Mouse (Mus musculus): Measurements from ENCODE around the gene Ppp6c. TPM values are rescaled to one million over a fixed set of nuclear protein-coding genes. Genes with fewer than 3 reads are reported as not detected.
"Not testable (repeated sequence)": the region's sequence is repeated elsewhere in the genome, so short reads cannot be mapped to it uniquely, and the experiment has no call there.

Gene Ppp6c
- polyA plus RNA-seq (2012; rRNA removed): 48.7 and 51.5 TPM in 2 replicates

DNA sequence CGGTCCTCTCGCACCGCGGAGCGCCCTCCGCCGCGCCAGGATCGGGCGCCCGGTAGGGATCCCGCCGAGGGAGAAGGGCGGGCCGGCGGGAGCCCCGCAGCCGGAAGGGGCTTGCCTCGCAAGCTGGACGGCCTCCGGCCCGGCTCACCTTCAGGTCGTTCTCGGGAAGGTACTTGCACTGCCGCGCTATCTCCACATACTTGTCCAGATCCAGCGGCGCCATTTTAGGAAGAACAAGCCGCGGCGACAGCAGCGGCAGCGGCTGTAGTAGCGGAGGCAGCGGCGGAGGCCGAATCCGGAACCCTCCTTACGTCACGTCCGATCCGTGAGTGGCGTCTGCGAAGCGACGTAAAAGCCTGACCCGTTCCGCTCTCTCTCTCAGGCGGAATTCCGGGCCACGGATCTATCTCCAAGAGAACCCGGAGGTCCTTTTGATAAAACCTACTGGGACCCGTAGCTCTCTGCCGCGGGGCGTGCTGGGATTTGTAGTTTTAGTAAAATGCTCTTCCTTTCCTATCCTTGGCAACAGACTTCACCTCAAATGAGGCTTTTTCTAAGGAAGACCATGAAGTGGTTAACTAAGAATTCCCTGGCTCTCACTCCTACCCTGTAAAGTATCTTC is at the start of gene Ppp6c:
TSS of gene Ppp6c (minus strand) at position 433 of the 622 bp plus-strand sequence.
- DNase-seq (ENCODE audit: low spot score): peak; percentile 67

DNA sequence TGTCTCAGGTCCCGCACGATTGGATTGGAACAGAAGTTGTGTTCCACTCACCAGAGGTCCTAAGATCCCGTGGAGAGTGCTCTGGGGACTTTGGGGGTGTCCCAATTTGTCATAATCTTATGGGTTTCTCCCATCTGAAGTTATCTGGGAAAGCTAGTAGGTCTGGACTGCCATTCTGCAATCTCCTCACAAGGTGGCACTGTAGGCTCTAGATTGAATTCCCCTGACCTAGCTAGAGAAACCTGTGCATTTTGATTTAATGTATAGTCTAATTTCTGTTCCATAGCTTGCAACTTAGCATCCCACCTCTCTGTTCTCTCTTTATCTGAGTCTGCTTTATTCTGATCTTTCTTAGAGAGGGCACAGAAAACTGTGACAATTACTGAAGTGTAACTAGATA is 42.1 kb upstream of the Ppp6c start:
- DNase-seq (ENCODE audit: low spot score): no peak

DNA sequence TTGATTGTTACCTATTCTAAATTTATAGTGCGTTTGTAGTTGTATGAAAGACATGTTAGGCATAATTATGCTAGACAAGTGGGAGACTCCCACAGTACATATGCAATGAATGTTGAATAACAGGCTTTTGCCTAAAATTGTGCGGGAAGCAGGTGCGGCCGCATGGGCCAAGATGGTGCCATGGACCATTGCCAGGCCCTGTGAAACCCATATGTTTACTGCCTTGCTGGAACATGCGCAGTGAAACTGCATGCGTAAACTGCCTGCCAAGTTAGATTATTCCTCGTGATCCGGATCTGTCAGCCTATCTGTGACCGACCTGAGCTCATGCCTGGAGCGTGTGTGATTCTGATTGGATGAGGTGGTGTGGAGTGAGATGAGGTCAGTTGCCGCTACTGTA is 26.0 kb upstream of the Ppp6c start:
- DNase-seq (ENCODE audit: low spot score): not testable (repeated sequence)

DNA sequence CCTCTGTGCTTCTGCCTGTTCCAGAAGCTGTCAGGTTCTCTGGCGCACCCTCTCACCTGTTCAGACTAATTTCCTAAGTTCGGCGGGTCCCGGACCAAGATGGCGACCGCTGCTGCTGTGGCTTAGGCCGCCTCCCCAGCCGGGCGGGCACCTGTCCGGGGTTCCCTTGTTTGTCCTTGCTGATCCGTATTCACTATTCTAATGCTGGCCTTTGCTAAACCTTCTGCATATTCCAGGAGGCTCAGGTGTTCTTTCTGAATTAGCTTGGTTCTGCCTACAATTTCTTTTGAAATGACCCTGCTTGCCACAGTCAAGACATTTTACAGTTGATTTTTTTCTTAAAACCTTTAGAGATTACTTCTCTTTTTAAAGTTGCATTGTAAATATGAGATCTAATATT is 20.6 kb upstream of the Ppp6c start:
- not testable (repeated sequence) for DNase-seq (ENCODE audit: low spot score)

DNA sequence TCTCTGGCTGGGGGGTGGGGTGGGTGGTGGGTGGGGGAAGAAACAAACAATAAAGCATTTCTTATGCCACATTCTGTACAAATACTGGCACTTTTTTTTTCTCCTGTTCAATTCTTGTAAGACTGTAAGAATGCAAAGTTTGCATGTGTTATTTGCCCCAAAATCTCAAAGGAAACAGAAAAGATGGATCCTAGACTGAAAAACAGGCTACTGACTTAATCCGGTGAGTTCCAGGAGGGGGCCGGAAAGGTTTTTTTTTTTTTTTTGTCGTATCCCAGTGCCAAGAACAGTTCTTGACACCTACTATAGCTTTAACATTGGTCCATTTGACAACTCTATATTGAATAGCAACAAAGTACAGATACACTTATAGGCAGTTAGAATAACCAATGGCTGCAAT is 480 bp upstream of the Ppp6c start:
- DNase-seq (ENCODE audit: low spot score): no peak

DNA sequence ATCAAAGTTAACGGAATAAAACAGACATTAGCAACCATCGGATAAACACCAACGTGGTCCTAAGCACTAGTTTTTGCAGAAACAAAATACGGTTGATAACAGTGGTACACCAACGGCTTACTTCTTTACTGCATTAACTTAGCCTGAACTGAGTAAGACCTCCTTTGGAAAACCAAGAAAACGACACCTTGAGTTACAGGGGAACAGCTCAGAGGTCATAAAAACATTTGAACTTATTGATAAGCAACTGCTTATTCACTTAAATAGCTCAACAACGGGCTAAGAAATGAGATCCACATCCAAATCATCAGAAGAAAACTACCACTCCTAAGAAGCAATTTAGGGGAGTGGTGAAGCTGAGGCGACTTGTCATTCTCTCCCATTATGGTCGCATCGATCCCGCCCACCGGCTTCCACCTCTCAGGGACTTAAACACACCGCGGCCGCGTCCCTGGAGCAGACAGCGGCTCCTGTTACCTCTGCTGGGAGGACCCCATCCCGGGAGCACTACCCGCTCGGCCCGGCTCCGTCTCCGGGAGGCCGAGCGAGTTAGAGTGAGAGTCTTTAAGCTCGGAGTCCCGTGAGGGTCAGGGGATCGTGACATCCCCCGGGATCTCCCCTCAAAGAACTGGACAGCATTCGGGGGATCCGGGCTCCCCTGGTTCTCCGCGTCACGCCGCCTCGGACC is 776 bp downstream of the Ppp6c start:
- peak; percentile 60 for DNase-seq (ENCODE audit: low spot score)

DNA sequence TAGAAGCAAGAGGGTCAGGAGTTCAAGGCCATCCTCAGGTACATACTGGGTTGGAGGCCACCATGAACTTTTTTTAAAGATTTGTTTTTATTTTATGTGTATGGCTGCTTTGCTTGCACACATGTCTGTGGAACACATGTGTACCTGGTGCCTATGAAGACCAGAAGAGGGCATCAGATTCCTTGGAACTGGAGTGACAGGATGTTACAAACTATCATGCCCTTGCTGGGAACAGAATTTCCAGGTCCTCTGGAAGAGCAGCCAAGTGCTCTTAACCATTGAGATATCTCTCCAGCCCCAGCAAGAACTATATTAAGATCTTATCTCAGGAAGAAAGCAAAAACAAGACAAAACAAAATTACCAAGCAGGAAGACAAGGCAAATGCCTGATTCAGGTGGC is 1.6 kb downstream of the Ppp6c start:
- DNase-seq (ENCODE audit: low spot score): no peak

DNA sequence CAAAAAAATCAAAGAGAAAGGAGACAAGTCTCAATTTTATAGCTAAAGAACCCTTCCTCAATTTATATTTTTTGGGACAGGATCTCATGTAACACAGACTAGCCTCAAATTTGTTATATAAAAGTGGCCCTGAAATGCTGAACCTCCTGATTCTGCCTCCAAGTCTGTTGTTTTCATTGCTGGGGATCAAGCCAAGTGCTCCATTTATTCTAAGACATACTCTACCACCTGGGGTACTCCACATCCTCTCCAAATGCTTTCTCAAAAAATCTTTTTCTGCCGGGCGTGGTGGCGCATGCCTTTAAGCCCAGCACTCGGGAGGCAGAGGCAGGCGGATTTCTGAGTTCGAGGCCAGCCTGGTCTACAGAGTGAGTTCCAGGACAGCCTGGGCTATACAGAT is 6.2 kb downstream of the Ppp6c start:
- no peak for DNase-seq (ENCODE audit: low spot score)

DNA sequence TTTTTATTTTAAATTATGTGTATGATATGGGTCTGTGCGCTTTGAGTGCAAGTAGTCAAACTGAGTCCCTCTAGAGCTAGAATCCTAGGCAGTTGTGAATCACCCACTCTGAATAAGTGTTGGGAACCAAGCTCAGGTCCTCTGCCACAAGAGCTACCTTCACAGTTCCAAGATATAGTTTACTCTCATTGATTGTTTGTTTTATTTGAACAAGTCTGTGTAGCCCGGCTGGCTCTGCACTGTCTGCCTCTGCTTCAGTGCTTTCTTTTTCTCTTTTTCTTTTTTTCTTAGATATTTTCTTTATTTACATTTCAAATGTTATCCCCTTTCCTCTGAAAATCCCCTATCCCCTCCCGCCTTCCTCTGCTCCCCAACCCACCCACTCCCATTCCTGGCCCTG is 7.2 kb downstream of the Ppp6c start:
- DNase-seq (ENCODE audit: low spot score): no peak

DNA sequence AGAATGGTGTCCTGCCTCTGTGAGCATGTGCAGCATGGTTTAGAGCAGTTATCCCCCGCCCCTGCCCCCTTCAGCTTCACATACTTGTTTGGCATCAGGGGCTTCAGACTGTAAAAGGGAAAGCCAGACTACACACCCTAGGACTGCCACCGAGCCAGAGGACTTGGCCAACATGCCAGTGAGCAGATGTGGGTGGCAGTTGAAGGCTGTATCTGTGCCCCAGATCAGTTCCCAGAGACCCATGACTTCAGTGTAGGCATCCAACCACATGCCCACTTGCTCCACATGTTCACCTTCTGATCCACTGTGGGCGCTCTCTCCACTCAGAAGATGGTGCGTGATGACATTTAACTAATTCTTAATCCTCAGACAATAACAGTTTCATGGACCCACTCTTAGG is 9.1 kb downstream of the Ppp6c start:
- DNase-seq (ENCODE audit: low spot score): no peak

DNA sequence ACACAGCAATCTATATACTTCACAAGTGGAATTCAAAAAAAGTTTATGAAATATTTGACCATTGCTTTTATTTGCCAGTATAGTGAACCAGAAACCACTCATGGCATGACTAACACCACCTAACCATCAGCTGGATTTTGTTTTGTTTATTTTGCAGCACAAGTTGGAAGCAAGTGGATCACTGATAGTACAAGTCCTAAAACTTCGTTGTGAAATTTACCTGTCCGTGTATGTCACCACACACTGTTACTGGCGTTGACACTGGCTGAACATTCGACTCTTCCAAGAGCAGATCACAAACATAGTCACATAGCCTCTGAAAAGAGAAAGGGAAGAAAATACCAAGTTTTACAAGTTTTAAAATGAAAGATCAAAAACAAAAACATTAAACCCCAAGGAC is 15.5 kb downstream of the Ppp6c start:
- no peak for DNase-seq (ENCODE audit: low spot score)

DNA sequence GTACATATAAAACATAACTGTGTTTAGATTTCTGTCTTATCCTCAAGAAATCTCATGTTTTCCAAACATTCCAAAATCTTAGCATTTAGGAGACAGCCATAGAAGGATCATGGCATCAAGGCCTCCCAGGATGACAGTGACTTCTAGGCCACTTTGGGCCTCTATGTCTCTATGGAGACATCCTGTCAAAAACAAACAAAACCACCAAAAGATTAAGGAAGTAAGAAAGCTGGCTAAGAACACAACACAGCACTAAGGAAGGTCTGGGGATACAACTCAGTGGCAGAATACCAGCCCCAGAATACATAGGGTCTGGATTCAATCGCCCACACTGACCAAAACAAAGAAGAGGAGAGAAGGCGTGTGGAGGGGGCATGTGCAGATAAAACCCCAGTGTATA is 22.9 kb downstream of the Ppp6c start:
- no peak for DNase-seq (ENCODE audit: low spot score)

DNA sequence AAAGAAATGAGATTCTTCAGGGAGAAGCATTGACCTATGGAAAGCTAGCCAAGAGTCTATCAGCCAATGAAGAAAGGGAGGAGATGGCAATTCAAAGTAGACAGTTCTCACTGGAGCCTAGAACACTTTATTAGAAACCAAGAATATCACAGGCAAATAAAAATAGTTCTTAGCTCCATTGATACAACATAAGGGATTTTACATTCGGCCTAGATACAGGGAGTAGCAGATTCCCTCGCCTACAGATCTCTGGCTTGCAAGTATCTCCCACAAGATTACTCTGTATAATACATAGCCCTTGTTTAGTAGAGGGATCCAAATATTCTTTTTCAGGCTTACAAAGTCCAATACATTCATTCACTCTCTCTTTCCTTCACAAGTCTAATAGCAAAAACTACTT is 31.4 kb downstream of the Ppp6c start:
- DNase-seq (ENCODE audit: low spot score): no peak

DNA sequence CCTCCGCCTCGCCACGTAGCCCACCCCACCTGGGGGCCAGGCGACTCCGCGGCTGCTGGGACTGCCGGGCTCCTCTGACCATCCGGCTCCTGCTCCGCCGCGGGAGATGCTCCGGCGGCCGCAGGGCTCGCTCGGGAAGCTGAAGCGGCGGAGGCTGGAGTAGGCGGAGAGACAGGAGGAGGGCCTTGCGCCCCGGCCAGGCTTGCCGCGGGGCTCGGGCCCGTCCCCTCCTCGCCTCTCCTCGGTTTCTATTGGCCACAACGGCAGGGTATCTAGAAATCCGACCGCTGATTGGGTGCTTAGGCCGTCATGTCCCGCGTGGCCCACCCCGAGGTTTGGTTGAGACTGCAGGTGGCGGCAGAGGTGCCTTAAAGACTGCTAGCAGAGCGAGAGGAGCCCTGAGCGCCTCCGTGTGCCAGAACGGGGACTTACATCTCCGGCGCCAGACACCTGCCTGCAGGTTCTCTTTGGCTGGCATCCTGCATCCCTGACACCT is 35.6 kb downstream of the Ppp6c start, which contains the start of gene Scai:
TSS of gene Scai (minus strand) at position 174 of the 496 bp plus-strand sequence.
- peak; percentile 86 for DNase-seq (ENCODE audit: low spot score)

DNA sequence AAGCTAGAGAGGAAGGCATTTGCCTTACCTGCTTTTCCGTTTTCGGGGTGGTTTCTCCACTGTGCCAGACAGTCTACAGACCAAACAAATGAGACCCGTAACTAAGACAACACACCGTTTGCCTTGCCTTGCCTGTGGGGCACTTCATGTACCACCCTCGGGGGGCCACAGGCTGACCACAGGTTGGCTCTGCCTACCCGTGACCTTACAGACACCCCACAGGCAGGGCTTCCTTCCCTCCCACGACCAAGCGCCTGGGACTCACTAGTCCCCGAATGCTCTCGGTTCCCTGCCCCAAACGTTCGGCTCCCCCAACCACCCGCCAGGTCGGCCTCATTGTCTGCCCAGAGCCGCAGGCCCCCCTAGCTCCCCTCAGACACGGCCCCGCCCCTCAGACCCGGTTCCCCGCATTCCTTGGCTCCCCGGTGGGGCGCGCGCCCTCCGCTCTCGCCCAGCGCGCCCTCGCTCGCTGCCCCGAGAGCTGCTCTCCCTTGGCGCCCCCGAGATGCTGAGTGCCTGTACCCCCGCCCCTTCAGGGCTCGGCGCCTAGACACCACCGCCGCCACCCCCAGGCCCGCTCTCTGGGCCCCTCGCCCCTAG is 36.2 kb downstream of the Ppp6c start:
- DNase-seq (ENCODE audit: low spot score): no peak

DNA sequence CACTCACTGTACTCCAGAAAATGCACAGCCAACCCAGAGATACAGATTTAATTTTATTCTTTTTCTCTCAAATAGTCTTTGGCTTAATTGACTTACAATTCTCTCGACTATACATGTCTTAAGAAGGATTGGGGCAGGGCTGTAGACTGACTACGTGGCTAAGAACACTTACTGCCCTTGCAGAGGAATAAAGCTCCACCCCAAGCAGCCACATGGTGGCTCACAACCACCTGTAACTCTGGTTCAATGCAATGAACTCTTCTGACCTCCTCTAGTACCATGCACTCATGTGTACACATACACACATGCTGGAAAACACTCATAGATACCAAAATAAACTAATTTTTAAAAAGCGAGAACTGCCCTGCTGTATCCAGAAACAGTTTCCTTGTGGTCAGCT is 40.3 kb downstream of the Ppp6c start:
- no peak for DNase-seq (ENCODE audit: low spot score)

DNA sequence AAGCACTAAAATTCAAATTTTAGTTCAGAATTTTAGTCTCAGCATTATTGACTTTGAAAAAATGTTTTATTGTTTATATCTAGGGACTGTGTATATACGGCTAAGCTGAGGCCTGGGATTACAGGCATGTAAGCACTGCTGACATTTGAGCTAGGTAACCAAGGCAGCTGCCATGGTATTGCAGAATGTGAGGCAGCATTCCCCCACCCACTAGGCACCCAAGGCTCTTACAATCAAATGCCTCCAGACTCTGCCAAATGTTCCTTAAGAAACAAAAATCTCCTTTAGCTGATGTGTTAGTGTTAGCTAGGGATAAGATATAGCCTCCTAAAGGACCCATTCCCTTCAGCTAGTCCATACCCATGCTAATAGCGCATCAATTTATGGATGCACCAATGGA is 42.7 kb downstream of the Ppp6c start:
- no peak for DNase-seq (ENCODE audit: low spot score)

DNA sequence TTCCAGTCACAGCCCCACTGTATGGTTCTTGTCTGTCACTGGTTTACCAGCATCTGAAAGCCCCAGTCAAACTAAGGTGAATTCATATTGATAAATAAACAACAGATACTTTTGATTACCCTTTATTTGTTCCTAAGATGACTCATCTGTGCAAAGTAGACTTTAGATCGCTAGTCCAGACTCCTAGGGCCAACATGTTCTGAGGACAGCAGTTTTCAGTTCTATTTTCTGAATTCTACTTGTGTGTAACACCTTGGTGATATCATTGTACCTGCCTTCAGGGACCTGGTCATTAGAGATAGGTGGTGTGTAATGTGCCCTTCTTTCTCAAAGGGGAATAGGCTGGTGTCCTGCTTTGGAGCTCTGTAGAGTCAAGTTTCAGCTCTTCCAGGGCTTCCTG is 65.3 kb downstream of the Ppp6c start:
- no peak for DNase-seq (ENCODE audit: low spot score)

DNA sequence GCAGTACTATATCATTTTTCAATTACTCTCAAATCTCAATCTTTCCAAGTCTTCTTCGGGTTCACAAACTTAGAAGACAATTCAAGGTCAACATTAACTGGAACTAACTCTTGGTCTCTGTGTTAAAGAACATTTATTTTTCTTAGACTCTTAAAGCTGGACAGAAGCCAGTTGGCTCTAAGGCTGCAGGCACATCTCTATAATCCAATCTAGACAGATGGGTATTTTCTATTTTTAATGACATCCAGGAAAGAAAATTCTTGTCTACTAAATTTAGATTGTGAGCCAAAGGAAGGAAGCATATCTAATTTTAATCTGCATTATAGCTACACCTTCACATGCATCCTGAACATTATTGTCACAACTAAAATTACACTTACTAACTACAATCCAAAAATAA is 68.3 kb downstream of the Ppp6c start:
- no peak for DNase-seq (ENCODE audit: low spot score)

DNA sequence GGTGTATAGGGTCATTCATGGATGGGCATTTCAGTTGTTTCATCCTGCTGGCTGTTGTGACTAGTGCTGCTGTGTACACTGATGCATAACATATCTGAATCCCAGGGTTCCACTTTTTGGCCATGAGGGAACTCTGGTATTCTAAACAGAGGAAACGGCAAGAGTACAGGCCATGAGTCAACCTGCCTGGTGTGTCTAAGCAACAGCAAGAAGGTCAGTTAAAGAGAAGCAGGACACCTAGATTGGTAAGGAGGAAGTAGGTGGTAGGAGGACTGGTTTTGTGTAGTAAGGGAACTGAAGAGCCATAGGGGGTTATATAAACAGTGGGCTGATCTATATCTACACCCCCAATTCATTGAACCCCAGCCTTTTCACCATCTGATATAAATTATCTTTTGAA is 69.4 kb downstream of the Ppp6c start:
- DNase-seq (ENCODE audit: low spot score): no peak

DNA sequence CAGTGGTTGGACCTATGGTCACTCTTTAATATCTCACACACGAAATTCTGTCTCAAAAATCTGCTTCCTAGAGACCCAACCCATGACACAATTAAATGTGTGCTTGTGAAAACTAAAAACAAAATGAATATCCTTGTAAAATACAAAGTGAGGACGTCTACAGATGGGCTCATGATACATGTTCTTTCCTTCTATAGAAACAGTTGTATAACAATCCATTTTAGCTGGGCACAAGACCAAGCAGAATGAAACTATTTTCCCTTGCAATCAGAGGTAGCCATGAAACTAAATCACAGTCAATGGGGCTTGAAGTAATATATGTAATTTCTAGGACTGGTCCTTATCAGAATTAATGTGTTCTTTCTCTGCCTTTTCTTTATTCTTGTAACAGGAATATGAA is 75.3 kb downstream of the Ppp6c start:
- DNase-seq (ENCODE audit: low spot score): no peak

DNA sequence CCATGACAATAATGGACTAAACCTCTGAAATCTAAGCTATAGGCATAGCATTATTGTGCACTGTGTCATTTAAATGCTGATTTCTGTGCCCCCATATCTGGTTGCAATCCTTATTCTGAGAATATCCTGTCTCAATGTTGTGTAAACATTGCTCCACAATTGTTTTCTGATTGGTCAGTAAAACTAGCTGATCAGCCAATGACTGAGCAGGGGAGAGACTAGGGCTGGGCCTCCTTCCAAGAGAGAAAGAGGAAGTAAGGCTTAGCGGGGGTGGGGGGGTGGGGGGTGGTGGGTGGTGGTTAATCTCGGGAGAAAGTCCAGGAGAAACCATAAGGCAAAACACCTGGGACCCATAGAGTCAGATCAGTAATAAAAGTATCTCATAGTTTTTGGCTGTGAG is 78.2 kb downstream of the Ppp6c start:
- no peak for DNase-seq (ENCODE audit: low spot score)

DNA sequence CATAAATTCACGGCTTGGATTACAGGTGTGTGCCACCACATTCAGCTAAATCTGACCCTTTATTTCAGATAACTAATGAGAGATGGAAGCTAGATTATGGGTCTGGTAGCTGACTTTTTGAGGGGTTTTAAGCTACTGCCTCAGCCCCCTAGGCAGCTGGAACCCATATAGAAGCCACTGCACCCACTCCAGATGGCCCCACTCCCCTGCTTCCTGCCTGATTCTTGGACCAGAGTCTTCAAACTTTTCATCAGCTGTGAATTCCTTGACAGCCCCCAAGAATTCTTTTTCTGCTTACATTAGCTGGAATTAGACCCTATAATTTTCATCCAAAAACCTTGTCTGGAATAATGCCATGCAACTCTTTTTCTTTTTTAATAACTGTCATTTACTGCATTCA is 79.8 kb downstream of the Ppp6c start:
- DNase-seq (ENCODE audit: low spot score): no peak
